Mouse (Mus musculus) cortical plate, adult 2 months (tissue): ENCODE data around the gene Mical1. TPM values are rescaled to one million over a fixed set of nuclear protein-coding genes. Genes with fewer than 3 reads are reported as not detected.

ENCODE experiments used
- H3K27ac ChIP-seq: fragments of 200-500 bp; 2 replicates; pipeline ENCODE4 v1.5.1; 2012; ENCODE audit warnings: low read length, control low read depth, inconsistent platforms; ENCODE audit not compliant: insufficient read depth
- H3K4me1 ChIP-seq: fragments of 200-500 bp; 2 replicates; pipeline ENCODE4 v1.6.1; 2011; ENCODE audit warnings: low read length; ENCODE audit not compliant: control insufficient read depth, insufficient read depth
- H3K4me3 ChIP-seq: fragments of 200-500 bp; 2 replicates; pipeline ENCODE4 v1.5.1; 2011; ENCODE audit warnings: mild to moderate bottlenecking, low read length, control low read depth; ENCODE audit not compliant: insufficient read depth
- CTCF ChIP-seq: fragments of 200-500 bp; IDR thresholded peaks from 2 replicates; pipeline ENCODE4 v1.5.1; 2011; ENCODE audit warnings: mild to moderate bottlenecking, control low read depth, low read length; ENCODE audit not compliant: insufficient read depth; ENCODE audit errors: extremely low read depth
- POLR2A ChIP-seq: fragments of 200-500 bp; IDR thresholded peaks from 2 replicates; pipeline ENCODE4 v1.6.1; 2011; ENCODE audit warnings: mild to moderate bottlenecking, low read length, control low read depth; ENCODE audit not compliant: insufficient read depth; ENCODE audit errors: extremely low read depth
- polyA plus RNA-seq: library from polyadenylated mRNA; depleted of rRNA; stranded (reverse); fragments of >200 nt; gene quantifications from 2 replicates; pipeline ENCODE4 v1.2.3, GENCODE M21; 2012

Gene Mical1
- polyA plus RNA-seq, 1 experiment: 15.3 TPM

GRCm38 (mm10) chr10:41474981-41475391 lies 1.1 kb upstream of the Mical1 start:
- Histone ChIP-seq H3K4me1 (peaks cover 3% of the 10 kb centered on the region; the same call in 1 of the 2 replicates), H3K27ac (peak overlapping the region; percentile 29; the same call in 1 of the 2 replicates), H3K4me3 (no peak overlapping the region)
- TF ChIP-seq CTCF (no peak), POLR2A (no peak)

GRCm38 (mm10) chr10:41477018-41477277 lies 834 bp downstream of the Mical1 start:
- peaks cover 3% of the 10 kb centered on the region; the same call in 1 of the 2 replicates for H3K4me1 ChIP-seq
- TF ChIP-seq CTCF: no peak
- no peak for TF ChIP-seq POLR2A
- H3K27ac ChIP-seq: peak overlapping the region; percentile 62
- H3K4me3 ChIP-seq: peak overlapping the region; percentile 45

- Histone ChIP-seq H3K27ac (peak overlapping the region; percentile 62), H3K4me3 (peak overlapping the region; percentile 45), H3K4me1 (peaks cover 3% of the 10 kb centered on the region; the same call in 1 of the 2 replicates)
- no peak for TF ChIP-seq CTCF
- 0 out of 2 replicates have a peak, but pooled peaks have one; percentile 22 for TF ChIP-seq POLR2A
Measured at GRCm38 (mm10) chr10:41477278-41478181, 1.4 kb downstream of the Mical1 start.

- Histone ChIP-seq H3K4me1 (peaks cover 3% of the 10 kb centered on the region; the same call in 1 of the 2 replicates), H3K27ac (no peak overlapping the region), H3K4me3 (no peak overlapping the region)
- TF ChIP-seq CTCF: no peak
- TF ChIP-seq POLR2A: no peak
Measured at GRCm38 (mm10) chr10:41479961-41480360, 3.8 kb downstream of the Mical1 start.

- H3K4me3 ChIP-seq: no peak overlapping the region
- no peak for TF ChIP-seq POLR2A
- no peak for TF ChIP-seq CTCF
- H3K27ac ChIP-seq: no peak overlapping the region
- peaks cover 3% of the 10 kb centered on the region; the same call in 1 of the 2 replicates for H3K4me1 ChIP-seq
Measured at GRCm38 (mm10) chr10:41480938-41481880, 5.1 kb downstream of the Mical1 start.

GRCm38 (mm10) chr10:41482446-41482845 lies 6.3 kb downstream of the Mical1 start:
- H3K4me3 ChIP-seq: no peak overlapping the region
- no peaks in the 10 kb centered on the region for H3K4me1 ChIP-seq
- no peak overlapping the region for H3K27ac ChIP-seq
- no peak for TF ChIP-seq POLR2A
- no peak for TF ChIP-seq CTCF

GRCm38 (mm10) chr10:41485778-41486177 lies 9.7 kb downstream of the Mical1 start:
- H3K27ac ChIP-seq: no peak overlapping the region
- no peak overlapping the region for H3K4me3 ChIP-seq
- H3K4me1 ChIP-seq: no peaks in the 10 kb centered on the region
- TF ChIP-seq POLR2A: no peak

- Histone ChIP-seq H3K27ac (no peak overlapping the region), H3K4me1 (no peaks in the 10 kb centered on the region), H3K4me3 (no peak overlapping the region)
- TF ChIP-seq POLR2A: no peak
- TF ChIP-seq CTCF: no peak
Measured at GRCm38 (mm10) chr10:41486506-41487170, 10.5 kb downstream of the Mical1 start.

- Histone ChIP-seq H3K4me3 (peak overlapping the region; percentile 88; the same call in 1 of the 2 replicates), H3K27ac (no peak overlapping the region), H3K4me1 (no peaks in the 10 kb centered on the region)
- TF ChIP-seq CTCF (no peak), POLR2A (no peak)
Measured at GRCm38 (mm10) chr10:41488877-41489276, 12.8 kb downstream of the Mical1 start.
